In genomic region chr2:165818985-165819948, GRCm38 (mm10) we compare ENCODE assay signal across 8 mouse cellular contexts.
DNase-seq lines count a peak whose midpoint lies in the region; ATAC-seq and TF ChIP-seq lines count a peak whose summit lies in the region.

No protein-coding gene starts in this region.

- ATAC-seq in embryonic facial prominence, embryonic 12.5 days (ENCODE audit: insufficient number of reproducible peaks, insufficient read depth, low FRiP score, low TSS enrichment) = 0 out of 2 replicates have a peak, but pooled peaks have one; percentile 31
- peak; percentile 66 for ATAC-seq in limb, embryonic 14.5 days (ENCODE audit: low FRiP score, low read depth)
- peak; percentile 54 for ATAC-seq in midbrain, embryonic 16.5 days
- 0 out of 2 replicates have a peak, but pooled peaks have one; percentile 18 for ATAC-seq in stomach, embryonic 15.5 days (ENCODE audit: insufficient read depth, low FRiP score, low read depth)

- no peaks in the 10 kb centered on the region for H3K9me3 ChIP-seq in embryonic facial prominence, embryonic 12.5 days
- no peaks in the 10 kb centered on the region for H3K9me3 ChIP-seq in limb, embryonic 14.5 days (ENCODE audit: control insufficient read depth, low read length)
- no peaks in the 10 kb centered on the region for H3K9me3 ChIP-seq in midbrain, embryonic 16.5 days (replicated peaks; ENCODE audit: control insufficient read depth, low read length, poor library complexity, severe bottlenecking)
- no peaks in the 10 kb centered on the region for H3K9me3 ChIP-seq in stomach, embryonic 15.5 days

- no peak overlapping the region for H3K9ac ChIP-seq in embryonic facial prominence, embryonic 12.5 days
- H3K9ac ChIP-seq in limb, embryonic 14.5 days (ENCODE audit: low read depth, low read length, severe bottlenecking) = no peak overlapping the region
- no peak overlapping the region for H3K9ac ChIP-seq in midbrain, embryonic 16.5 days (ENCODE audit: low read depth, low read length)
- no peak overlapping the region for H3K9ac ChIP-seq in stomach, embryonic 15.5 days

- H3K27ac ChIP-seq in embryonic facial prominence, embryonic 12.5 days = no peak overlapping the region; the same call in 1 of the 2 replicates
- H3K27ac ChIP-seq in limb, embryonic 14.5 days (replicated peaks; ENCODE audit: low read depth, low read length) = no peak overlapping the region
- no peak overlapping the region for H3K27ac ChIP-seq in midbrain, embryonic 16.5 days (ENCODE audit: low read length)
- H3K27ac ChIP-seq in stomach, embryonic 15.5 days = peak overlapping the region; percentile 52

- H3K27me3 ChIP-seq in embryonic facial prominence, embryonic 12.5 days = no peaks in the 10 kb centered on the region
- no peaks in the 10 kb centered on the region for H3K27me3 ChIP-seq in limb, embryonic 14.5 days (ENCODE audit: control insufficient read depth, insufficient read depth, low read length)
- H3K27me3 ChIP-seq in midbrain, embryonic 16.5 days (ENCODE audit: control insufficient read depth, insufficient read depth, low read depth, low read length) = no peaks in the 10 kb centered on the region
- no peaks in the 10 kb centered on the region for H3K27me3 ChIP-seq in stomach, embryonic 15.5 days (replicated peaks)

- H3K4me3 ChIP-seq in embryonic facial prominence, embryonic 12.5 days = no peak overlapping the region
- H3K4me3 ChIP-seq in limb, embryonic 14.5 days (replicated peaks; ENCODE audit: low read length) = no peak overlapping the region
- H3K4me3 ChIP-seq in midbrain, embryonic 16.5 days (ENCODE audit: low read depth, low read length) = no peak overlapping the region
- H3K4me3 ChIP-seq in stomach, embryonic 15.5 days (replicated peaks) = no peak overlapping the region

- no peak overlapping the region for H3K4me2 ChIP-seq in embryonic facial prominence, embryonic 12.5 days (replicated peaks)
- no peak overlapping the region for H3K4me2 ChIP-seq in limb, embryonic 14.5 days (replicated peaks; ENCODE audit: low read depth, low read length, severe bottlenecking)
- H3K4me2 ChIP-seq in midbrain, embryonic 16.5 days (ENCODE audit: low read length) = no peak overlapping the region
- no peak overlapping the region for H3K4me2 ChIP-seq in stomach, embryonic 15.5 days

- WGBS in embryonic facial prominence, embryonic 12.5 days = 83% methylated on average over 10 of the region's 10 CpGs
- 75% methylated on average over 9 of the region's 10 CpGs for WGBS in limb, embryonic 14.5 days
- WGBS in midbrain, embryonic 16.5 days = 77% methylated on average over 10 of the region's 10 CpGs
- WGBS in stomach, embryonic 15.5 days = 78% methylated on average over 10 of the region's 10 CpGs

- no peaks in the 10 kb centered on the region for H3K4me1 ChIP-seq in embryonic facial prominence, embryonic 12.5 days
- H3K4me1 ChIP-seq in limb, embryonic 14.5 days (ENCODE audit: control insufficient read depth, insufficient read depth, low read length) = no peaks in the 10 kb centered on the region
- H3K4me1 ChIP-seq in midbrain, embryonic 16.5 days (ENCODE audit: control insufficient read depth, insufficient read depth, low read length) = no peaks in the 10 kb centered on the region; the same call in 1 of the 2 replicates
- peaks cover 4% of the 10 kb centered on the region; the same call in 1 of the 2 replicates for H3K4me1 ChIP-seq in stomach, embryonic 15.5 days

- DNase-seq in CD4-positive helper T cell, adult 2 months (ENCODE audit: low read depth, low spot score) = peak; percentile 73
- DNase-seq in adrenal gland, postnatal 25 days = peak; percentile 35
- DNase-seq in heart, adult 9 months (ENCODE audit: low spot score in 2 of 2) = peak; percentile 69 to 80
- DNase-seq in kidney, adult 9 months = peak; percentile 78
- peak; percentile 76 for DNase-seq in limb, embryonic 14.5 days (ENCODE audit: low spot score)

- no peak for TF ChIP-seq POLR2A in limb, embryonic 14.5 days (IDR thresholded peaks at IDR 0.05; ENCODE audit: borderline replicate concordance, extremely low read depth, insufficient read depth, insufficient read length)

- peaks cover 88% of the 10 kb centered on the region for H3K36me3 ChIP-seq in embryonic facial prominence, embryonic 12.5 days
- H3K36me3 ChIP-seq in limb, embryonic 14.5 days (ENCODE audit: control insufficient read depth, insufficient read depth, low read length) = peaks cover 93% of the 10 kb centered on the region
- peaks cover 22% of the 10 kb centered on the region for H3K36me3 ChIP-seq in midbrain, embryonic 16.5 days (ENCODE audit: control insufficient read depth, insufficient read depth, low read length)
- peaks cover 41% of the 10 kb centered on the region for H3K36me3 ChIP-seq in stomach, embryonic 15.5 days
